Mouse (Mus musculus) kidney, adult 2 months (tissue): ENCODE results near the gene Ddt. TPM values are rescaled to one million over a fixed set of nuclear protein-coding genes. Genes with fewer than 3 reads are reported as not detected.

Experiments
- DNase-seq: peaks from one replicate; pipeline ENCODE4 v3.0.0; 2021
- H3K27ac ChIP-seq: fragments of 200-500 bp; 2 replicates; pipeline ENCODE4 v1.5.1; 2012; ENCODE audit warnings: low read depth, low read length, control low read depth, inconsistent platforms; ENCODE audit not compliant: insufficient read depth
- H3K27me3 ChIP-seq: fragments of 200-500 bp; replicated peaks from 2 replicates; pipeline ENCODE4 v1.6.1; 2012; ENCODE audit warnings: mild to moderate bottlenecking, moderate library complexity, low read length, inconsistent platforms; ENCODE audit not compliant: control insufficient read depth, insufficient read depth
- H3K36me3 ChIP-seq: fragments of 200-500 bp; 2 replicates; pipeline ENCODE4 v1.6.1; 2012; ENCODE audit warnings: mild to moderate bottlenecking, moderate library complexity, low read length, inconsistent platforms; ENCODE audit not compliant: control insufficient read depth, insufficient read depth
- H3K4me1 ChIP-seq: fragments of 200-500 bp; 2 replicates; pipeline ENCODE4 v1.6.1; 2011; ENCODE audit warnings: low read length; ENCODE audit not compliant: control insufficient read depth, insufficient read depth
- H3K4me3 ChIP-seq: fragments of 200-500 bp; 2 replicates; pipeline ENCODE4 v1.5.1; 2011; ENCODE audit warnings: mild to moderate bottlenecking, low read depth, low read length, control low read depth; ENCODE audit not compliant: insufficient read depth
- CTCF ChIP-seq: fragments of 200-500 bp; conservative IDR thresholded peaks from 2 replicates; pipeline ENCODE4 v1.5.1; 2011; ENCODE audit warnings: low read depth, mild to moderate bottlenecking, control low read depth, low read length, moderate library complexity, mixed read lengths; ENCODE audit not compliant: insufficient read depth, insufficient read length
- POLR2A ChIP-seq: fragments of 200-500 bp; IDR thresholded peaks from one replicate; pipeline ENCODE4 v1.6.1; 2011; ENCODE audit warnings: low read depth, low read length, control low read depth
- WGBS: fragments of 180-500 bp; shearing (Covaris S2); methylation state at CpG from one replicate; pipeline ENCODE4 v1.1.7; 2018; 5-methylcytosine and 5-hydroxymethylcytosine counted together
- polyA plus RNA-seq: library from polyadenylated mRNA; depleted of rRNA; stranded (reverse); fragments of >200 nt; gene quantifications from 2 replicates; pipeline ENCODE4 v1.2.3, GENCODE M21; 2012; rRNA removed

Ddt gene
- polyA plus RNA-seq, 1 experiment: 410 TPM

- Histone ChIP-seq H3K4me3 (no peak overlapping the region), H3K27me3 (no peaks in the 10 kb centered on the region), H3K4me1 (no peaks in the 10 kb centered on the region), H3K36me3 (peaks cover 1% of the 10 kb centered on the region; the same call in 1 of the 2 replicates), H3K27ac (no peak overlapping the region)
- peak; percentile 81 for DNase-seq
- TF ChIP-seq CTCF: peak; percentile 96
- TF ChIP-seq POLR2A: no peak
- WGBS: 40% methylated on average over 3 of the region's 3 CpGs
These were observed 29.2 kb downstream of the Ddt start for GRCm38 (mm10) chr10:75744017-75744416.

DNA sequence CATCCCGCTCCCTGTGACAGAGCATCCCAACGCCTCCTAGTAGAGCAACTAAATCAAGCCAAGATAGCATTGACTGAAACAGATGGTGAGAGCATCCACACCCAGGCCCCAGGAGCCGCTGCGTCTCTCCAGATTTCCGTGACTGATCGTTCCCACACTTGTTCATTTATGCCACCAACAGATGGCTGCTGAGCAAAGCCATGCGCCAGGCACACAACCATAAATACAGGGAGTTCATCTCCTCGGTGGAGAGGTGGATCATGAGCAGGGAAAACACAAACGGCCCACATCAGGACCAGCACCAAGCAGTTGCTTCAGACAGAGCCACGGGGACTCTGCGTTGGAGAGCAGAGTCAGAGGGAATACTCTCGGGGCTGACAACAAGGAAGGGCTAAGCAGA, 29.8 kb downstream of the Ddt start:
- no peak for DNase-seq
- TF ChIP-seq POLR2A (no peak), CTCF (no peak)
- Histone ChIP-seq H3K4me1 (no peaks in the 10 kb centered on the region), H3K4me3 (no peak overlapping the region), H3K27me3 (no peaks in the 10 kb centered on the region), H3K27ac (no peak overlapping the region), H3K36me3 (peaks cover 1% of the 10 kb centered on the region; the same call in 1 of the 2 replicates)
- 92% methylated on average over 12 of the region's 12 CpGs for WGBS

DNA sequence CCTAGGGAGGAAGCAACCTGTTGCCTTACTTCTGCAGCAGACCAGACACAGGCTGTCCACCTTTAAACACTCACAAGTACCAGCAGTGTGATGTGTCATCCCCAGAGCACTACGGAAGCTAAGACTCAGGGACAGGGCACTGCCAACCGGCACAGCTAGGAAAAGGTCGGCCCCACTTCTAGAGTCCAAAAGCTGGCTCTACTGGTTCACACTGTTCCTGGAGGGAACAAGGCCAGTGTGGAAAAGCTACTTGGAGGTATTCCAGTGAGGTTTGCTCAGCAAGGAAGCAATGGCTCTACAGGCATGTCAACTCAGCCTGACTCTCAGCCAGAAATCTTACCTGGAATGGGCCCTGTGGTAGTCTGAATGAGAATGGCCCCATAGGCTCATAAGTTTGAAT, 32.3 kb downstream of the Ddt start:
- no peaks in the 10 kb centered on the region for H3K4me1 ChIP-seq
- no peak for TF ChIP-seq CTCF
- no peak for TF ChIP-seq POLR2A
- 85% methylated on average over 3 of the region's 3 CpGs for WGBS
- H3K4me3 ChIP-seq: no peak overlapping the region
- no peaks in the 10 kb centered on the region for H3K27me3 ChIP-seq
- peak; percentile 32 for DNase-seq
- no peak overlapping the region for H3K27ac ChIP-seq
- no peaks in the 10 kb centered on the region for H3K36me3 ChIP-seq

- TF ChIP-seq CTCF: no peak
- TF ChIP-seq POLR2A: no peak
- Histone ChIP-seq H3K4me3 (no peak overlapping the region), H3K4me1 (no peaks in the 10 kb centered on the region), H3K27me3 (no peaks in the 10 kb centered on the region), H3K36me3 (peaks cover under 1% of the 10 kb centered on the region), H3K27ac (no peak overlapping the region)
- 89% methylated on average over 7 of the region's 7 CpGs for WGBS
- DNase-seq: no peak
These were observed 47.8 kb downstream of the Ddt start for GRCm38 (mm10) chr10:75725449-75725848.

Other genes starting within 250 kb of the Ddt start
- gene Lrrc75b, start 213.1 kb downstream of the Ddt start, polyA plus RNA-seq: 2.1 and 2.2 TPM in 2 replicates
- gene Ggt1, start 211.8 kb downstream of the Ddt start, polyA plus RNA-seq: 881 and 1,007 TPM in 2 replicates
- gene Ggt5, start 184.1 kb downstream of the Ddt start, polyA plus RNA-seq: 34.5 and 48.3 TPM in 2 replicates
- 193 and 196 TPM in 2 replicates for gene Susd2, start 129.4 kb downstream of the Ddt start, polyA plus RNA-seq
- 24.6 and 27.3 TPM in 2 replicates for gene Cabin1, start 9.1 kb downstream of the Ddt start, polyA plus RNA-seq
- not detected in 2 replicates for gene Gm20441, start 7.5 kb upstream of the Ddt start, polyA plus RNA-seq
- 97.4 and 108 TPM in 2 replicates for gene Gstt3, start 8.0 kb upstream of the Ddt start, polyA plus RNA-seq
- 492 and 514 TPM in 2 replicates for gene Gstt1, start 25.2 kb upstream of the Ddt start, polyA plus RNA-seq
- 0.11 and 0.23 TPM in 2 replicates for gene Gstt4, start 49.1 kb upstream of the Ddt start, polyA plus RNA-seq
- gene Gstt2, start 64.0 kb upstream of the Ddt start, polyA plus RNA-seq: 1,054 and 1,473 TPM in 2 replicates
- gene Mif, start 86.8 kb upstream of the Ddt start, polyA plus RNA-seq: 3,280 and 4,796 TPM in 2 replicates
- gene Derl3, start 120.0 kb upstream of the Ddt start, polyA plus RNA-seq: 5.0 and 6.4 TPM in 2 replicates
- 34.6 and 37.7 TPM in 2 replicates for gene Smarcb1, start 148.2 kb upstream of the Ddt start, polyA plus RNA-seq
- 1,587 and 1,621 TPM in 2 replicates for gene Chchd10, start 159.7 kb upstream of the Ddt start, polyA plus RNA-seq
- gene Mmp11, start 163.1 kb upstream of the Ddt start, polyA plus RNA-seq: 21.5 and 23.9 TPM in 2 replicates
- 1.3 and 1.4 TPM in 2 replicates for gene Gm867, start 167.3 kb upstream of the Ddt start, polyA plus RNA-seq
- gene Vpreb3, start 169.6 kb upstream of the Ddt start, polyA plus RNA-seq: 1.2 and 3.8 TPM in 2 replicates
- 0.03 TPM in 1 of 2 replicates, not detected in the other for gene Gm5134, start 181.1 kb upstream of the Ddt start, polyA plus RNA-seq